Mouse (Mus musculus) embryonic stem cell, embryonic (primary cell): Measurements from ENCODE around the gene Mipep.

Experiments used
- CTCF ChIA-PET, 4 experiments: fragments of 300-600 bp in 2 of 4; fragments of 350-600 bp in 2 of 4; sonication (Branson Sonifier 250); formaldehyde crosslinking; loops; one replicate each; lab custom pipeline; 2022; ENCODE audit warnings: inconsistent platforms in 2 of 4; lab: Charles Lee
- POLR2A ChIA-PET, 4 experiments: fragments of 300-600 bp in 2 of 4; fragments of 350-600 bp in 2 of 4; sonication (Branson Sonifier 250); formaldehyde crosslinking; loops; one replicate each; lab custom pipeline; 2022; ENCODE audit warnings: antibody characterized with exemption in 4 of 4, inconsistent platforms in 1 of 4; lab: Charles Lee

Gene Mipep

DNA sequence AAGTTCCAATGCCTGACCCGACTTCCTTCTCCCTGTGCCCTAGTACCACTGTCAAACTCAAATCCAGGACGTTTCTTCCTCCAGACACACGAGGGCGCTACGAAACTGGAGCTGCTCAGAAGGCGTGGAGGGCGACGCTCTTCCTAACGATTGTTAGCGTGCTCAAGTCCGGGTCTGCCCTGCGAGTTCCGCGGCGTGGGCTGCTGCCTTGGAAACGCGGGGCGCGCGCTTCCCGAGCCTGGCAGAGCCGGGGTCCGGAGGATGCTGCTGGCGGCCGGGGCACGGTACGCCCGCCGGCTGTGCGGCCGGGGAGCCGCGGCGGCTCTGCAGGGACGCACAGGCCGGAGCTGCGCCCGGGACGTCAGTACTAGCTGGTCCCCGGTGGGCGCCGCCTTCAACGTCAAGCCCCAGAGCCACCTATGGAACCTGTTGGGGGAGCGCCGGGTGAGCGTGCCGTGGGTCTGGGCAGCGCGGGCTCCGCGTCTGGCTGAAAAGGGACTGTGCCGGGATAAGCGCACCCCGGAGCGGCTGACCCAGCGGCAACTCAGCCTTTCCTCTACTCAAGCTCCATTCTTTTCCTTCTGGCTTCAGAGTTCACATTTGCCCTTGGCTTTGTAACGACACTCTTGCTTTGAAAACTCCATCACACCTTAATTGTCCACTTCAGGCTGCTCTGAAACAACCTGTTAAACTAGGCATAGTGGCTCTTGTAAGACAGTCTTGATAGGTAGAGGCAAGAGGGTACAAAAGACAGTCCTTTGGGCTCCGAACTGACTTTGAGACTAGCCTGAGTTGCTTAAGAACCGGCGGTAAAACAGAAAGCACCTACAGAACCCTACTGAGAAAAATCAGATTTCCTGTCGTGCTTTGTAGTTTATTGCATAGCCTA is at the start of gene Mipep:
Mipep (plus strand) TSS at position 147 of the 889 bp plus-strand sequence.
- POLR2A ChIA-PET = interaction anchor here in 3 of 4 experiments (0.7 to 2.8 kb wide), 12 partner anchors 14 to 388 kb away, joined by 3 to 16 read pairs (median 3); partner anchors contain the start of gene C1qtnf9 (in 2 of the 3)
- CTCF ChIA-PET = interaction anchor here (0.5 to 6.1 kb wide), 33 partner anchors 11 to 533 kb away, joined by 3 to 52 read pairs (median 4); no protein-coding TSS in a partner anchor

DNA sequence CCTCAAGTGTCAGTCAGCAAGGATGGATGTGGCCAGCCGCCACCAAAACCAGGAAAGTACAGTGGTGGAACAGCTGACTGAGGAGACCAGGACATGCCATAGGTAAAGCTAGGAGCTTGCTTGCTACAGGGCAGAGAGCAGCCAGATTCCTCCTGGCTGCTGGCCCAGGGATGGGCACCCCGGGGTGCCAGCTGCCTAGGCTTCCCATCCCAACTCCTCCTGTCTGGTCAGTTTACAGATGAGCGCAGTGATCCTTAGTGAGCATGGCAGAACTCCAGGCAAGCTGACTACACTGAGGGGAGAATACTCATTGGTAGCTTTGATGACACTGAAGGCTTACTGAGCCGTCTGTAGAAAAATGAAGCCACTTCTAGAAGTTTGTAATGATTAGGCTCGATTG is 49.2 kb upstream of the Mipep start:
- POLR2A ChIA-PET = interaction anchor here in 2 of 4 experiments (0.9 to 2.4 kb wide), 4 partner anchors 9 to 31 kb away, joined by 3 to 8 read pairs (median 4); no protein-coding TSS in a partner anchor

GRCm38 (mm10) chr14:60735848-60736547 is 48.4 kb upstream of the Mipep start:
- ChIA-PET POLR2A (interaction anchor here in 3 of 4 experiments (0.9 to 2.4 kb wide), 13 partner anchors 8 to 808 kb away, joined by 3 to 12 read pairs (median 5); no protein-coding TSS in a partner anchor), CTCF (interaction anchor here in 2 of 4 experiments (1.0 to 2.3 kb wide), 4 partner anchors 20 to 209 kb away, joined by 3 to 13 read pairs (median 6); no protein-coding TSS in a partner anchor)

More for the DNA sequence above, 49.2 kb upstream of the Mipep start:
- CTCF ChIA-PET = interaction anchor here in 2 of 4 experiments (0.7 to 1.7 kb wide), 2 partner anchors 35 to 484 kb away, joined by 4 to 9 read pairs; no protein-coding TSS in a partner anchor

DNA sequence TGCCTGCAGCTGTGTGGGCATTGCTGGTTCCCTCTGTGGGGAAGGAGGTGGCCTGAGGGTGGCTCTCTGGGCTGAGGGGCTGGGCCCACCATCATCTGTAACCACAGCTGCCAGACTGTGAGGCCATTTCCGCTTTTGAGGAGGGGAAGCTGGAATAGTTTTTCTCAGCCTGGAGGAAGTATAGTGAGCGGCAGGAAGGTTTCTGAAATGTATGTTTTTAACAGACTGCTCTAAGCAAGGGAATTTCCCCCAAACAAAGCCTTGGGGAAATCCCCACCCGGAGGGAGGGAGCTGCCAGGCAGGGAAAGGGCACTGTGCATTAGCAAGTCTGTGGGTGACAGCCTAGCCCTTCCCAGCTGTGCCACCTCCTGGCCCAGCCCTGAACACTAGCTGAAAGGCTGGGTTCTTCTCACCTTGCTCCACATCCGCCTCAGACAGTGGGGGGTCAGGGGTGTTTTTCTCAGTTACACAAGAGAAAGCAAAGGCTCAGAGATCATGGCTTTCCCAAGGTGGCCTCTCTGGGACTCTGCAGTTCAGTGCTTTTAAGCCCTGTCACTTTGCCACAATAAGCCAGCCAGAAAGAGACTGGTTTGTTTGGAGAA is 47.7 kb upstream of the Mipep start:
- POLR2A ChIA-PET = interaction anchor here in 3 of 4 experiments (0.9 to 2.4 kb wide), 12 partner anchors 9 to 809 kb away, joined by 3 to 12 read pairs (median 4); no protein-coding TSS in a partner anchor
- CTCF ChIA-PET = interaction anchor here in 2 of 4 experiments (1.0 to 2.3 kb wide), 4 partner anchors 20 to 210 kb away, joined by 3 to 13 read pairs (median 6); no protein-coding TSS in a partner anchor

GRCm38 (mm10) chr14:60737202-60737611 is 47.2 kb upstream of the Mipep start:
- ChIA-PET CTCF (interaction anchor here in 2 of 4 experiments (0.7 to 2.3 kb wide), 6 partner anchors 34 to 1794 kb away, joined by 3 to 13 read pairs (median 4); no protein-coding TSS in a partner anchor), POLR2A (interaction anchor here in 2 of 4 experiments (0.9 to 2.4 kb wide), 11 partner anchors 10 to 809 kb away, joined by 3 to 12 read pairs (median 4); partner anchors contain the start of genes Mipep (in 1 of the 2) and Spata13 (in 1 of the 2))

GRCm38 (mm10) chr14:60738434-60738938 is 45.9 kb upstream of the Mipep start:
- CTCF ChIA-PET = interaction anchor here in 3 of 4 experiments (0.6 to 1.2 kb wide), 3 partner anchors 33 to 538 kb away, joined by 3 to 22 read pairs (median 3); no protein-coding TSS in a partner anchor

GRCm38 (mm10) chr14:60739155-60739554 is 45.2 kb upstream of the Mipep start:
- CTCF ChIA-PET = interaction anchor here in 2 of 4 experiments (0.6 to 0.8 kb wide), 2 partner anchors 32 to 537 kb away, joined by 3 to 22 read pairs; no protein-coding TSS in a partner anchor
- POLR2A ChIA-PET = interaction anchor here in 1 of 4 experiments (0.8 kb wide), 1 partner anchor 12 kb away, joined by 4 read pairs; no protein-coding TSS in a partner anchor

More at GRCm38 (mm10) chr14:60738434-60738938, 45.9 kb upstream of the Mipep start:
- POLR2A ChIA-PET = interaction anchor here in 3 of 4 experiments (0.7 to 2.3 kb wide), 5 partner anchors 10 to 46 kb away, joined by 3 to 10 read pairs (median 4); partner anchors contain the start of gene Mipep (in 1 of the 3)

DNA sequence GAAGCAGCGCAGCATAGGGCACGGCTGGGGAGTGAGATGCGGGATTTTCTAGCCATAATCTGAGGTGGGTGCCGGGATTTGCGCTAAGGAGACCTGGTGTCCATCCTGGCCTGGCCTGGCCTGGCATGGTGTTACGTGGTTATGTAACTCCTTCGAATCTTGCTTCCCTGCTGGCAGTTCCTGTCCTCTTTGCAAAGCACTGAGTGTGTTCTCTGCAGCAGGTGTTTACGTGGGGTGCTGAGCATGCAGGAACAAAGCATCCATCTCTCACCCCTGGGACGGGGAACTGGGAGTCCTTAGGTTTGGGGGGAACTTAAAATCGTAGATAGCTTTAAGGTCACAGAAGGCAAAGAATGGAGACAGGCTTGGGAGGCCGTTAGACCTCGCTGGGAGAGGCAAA is 44.8 kb upstream of the Mipep start:
- ChIA-PET CTCF (interaction anchor here in 1 of 4 experiments (0.8 kb wide), 1 partner anchor 32 kb away, joined by 3 read pairs; no protein-coding TSS in a partner anchor), POLR2A (no interaction called here)

- CTCF ChIA-PET = interaction anchor here in 2 of 4 experiments (0.5 to 0.9 kb wide), 2 partner anchors 59 to 334 kb away, joined by 3 to 4 read pairs; no protein-coding TSS in a partner anchor
- POLR2A ChIA-PET = interaction anchor here in 2 of 4 experiments (1.0 to 1.3 kb wide), 4 partner anchors 8 to 26 kb away, joined by 3 to 4 read pairs (median 3); no protein-coding TSS in a partner anchor
These were observed 43.9 kb upstream of the Mipep start for GRCm38 (mm10) chr14:60740507-60740906.

GRCm38 (mm10) chr14:60741033-60741432 is 43.3 kb upstream of the Mipep start:
- POLR2A ChIA-PET = interaction anchor here in 2 of 4 experiments (0.6 to 1.4 kb wide), 6 partner anchors 9 to 909 kb away, joined by 3 to 4 read pairs (median 3); no protein-coding TSS in a partner anchor
- CTCF ChIA-PET = interaction anchor here in 2 of 4 experiments (0.5 to 0.9 kb wide), 2 partner anchors 12 to 58 kb away, joined by 4 to 8 read pairs; no protein-coding TSS in a partner anchor

DNA sequence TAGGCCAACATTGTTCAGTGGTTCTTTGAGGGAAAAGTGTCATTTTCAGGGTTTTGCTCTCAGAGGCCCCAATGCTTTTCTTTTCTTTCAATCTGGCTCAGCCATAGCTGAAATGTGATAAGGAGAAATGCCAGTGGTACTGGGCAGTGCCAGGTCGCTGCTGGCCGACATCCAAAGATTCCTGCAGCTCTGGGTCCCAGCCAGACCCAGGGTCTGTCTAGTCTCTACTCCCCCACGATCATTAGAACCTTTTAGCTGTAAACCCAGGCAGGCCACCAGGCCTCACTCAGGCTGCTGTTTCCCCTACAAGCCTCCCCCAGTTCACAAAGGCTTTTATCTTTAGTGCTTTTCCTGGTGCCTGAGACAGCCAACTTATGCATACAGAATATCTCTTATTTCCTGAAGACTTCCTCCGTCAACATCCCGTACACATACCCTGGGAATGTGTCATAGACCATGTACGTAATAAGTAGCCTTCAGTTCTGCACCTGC is 42.8 kb upstream of the Mipep start:
- ChIA-PET CTCF (interaction anchor here in 2 of 4 experiments (0.5 to 1.5 kb wide), 3 partner anchors 11 to 29 kb away, joined by 3 to 8 read pairs (median 7); partner anchors contain the start of gene C1qtnf9 (in 1 of the 2)), POLR2A (interaction anchor here in 2 of 4 experiments (0.6 to 1.5 kb wide), 9 partner anchors 9 to 909 kb away, joined by 3 to 6 read pairs (median 3); no protein-coding TSS in a partner anchor)

DNA sequence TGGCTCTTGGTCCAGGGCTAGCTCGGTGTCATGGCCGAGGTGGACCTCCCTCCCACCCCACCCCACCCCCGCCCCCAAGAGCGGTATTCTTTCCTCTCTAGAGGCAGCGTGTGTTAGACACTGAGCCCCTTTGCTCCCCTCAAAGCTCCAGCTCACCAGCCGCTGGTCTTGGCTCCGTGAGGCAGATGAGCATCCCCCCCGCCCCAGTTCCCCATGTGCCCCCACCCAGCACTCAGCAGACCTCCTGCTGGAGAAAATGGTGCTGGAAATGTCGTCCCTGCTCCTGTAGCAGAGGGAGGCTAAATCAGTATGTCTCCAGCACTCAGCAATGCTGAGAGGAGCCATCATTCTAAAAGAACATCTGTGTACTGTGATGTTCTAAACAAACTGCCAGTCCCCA is 40.7 kb upstream of the Mipep start:
- POLR2A ChIA-PET = interaction anchor here in 2 of 4 experiments (0.5 to 1.6 kb wide), 3 partner anchors 8 to 1218 kb away, joined by 3 read pairs; no protein-coding TSS in a partner anchor

DNA sequence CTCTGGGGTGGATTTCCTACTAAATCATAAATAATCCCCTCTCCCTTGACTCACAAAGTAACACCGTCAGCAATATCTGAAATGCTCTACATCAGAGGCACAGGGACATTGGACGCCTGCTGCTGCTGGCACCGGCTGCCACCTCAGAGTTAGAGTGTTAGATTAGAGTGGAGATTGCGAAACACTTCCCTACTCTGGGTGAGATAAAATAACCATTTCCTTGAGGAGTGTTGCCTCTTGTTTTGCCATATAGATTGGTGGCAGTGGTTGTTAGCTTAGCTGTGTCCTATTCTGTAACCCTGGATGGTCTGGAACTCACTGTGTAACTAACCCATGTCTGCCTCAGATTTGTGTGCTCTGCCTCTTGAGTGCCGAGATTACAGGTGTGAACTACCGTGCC is 39.2 kb upstream of the Mipep start:
- ChIA-PET POLR2A (interaction anchor here in 1 of 4 experiments (1.6 kb wide), 1 partner anchor 10 kb away, joined by 3 read pairs; no protein-coding TSS in a partner anchor), CTCF (interaction anchor here in 1 of 4 experiments (0.8 kb wide), 1 partner anchor 24 kb away, joined by 3 read pairs; no protein-coding TSS in a partner anchor)

More for the DNA sequence above, 40.7 kb upstream of the Mipep start:
- CTCF ChIA-PET = interaction anchor here in 1 of 4 experiments (0.5 kb wide), 1 partner anchor 369 kb away, joined by 3 read pairs; no protein-coding TSS in a partner anchor

GRCm38 (mm10) chr14:60746141-60746540 is 38.2 kb upstream of the Mipep start:
- CTCF ChIA-PET = no interaction called here
- POLR2A ChIA-PET = interaction anchor here in 1 of 4 experiments (0.8 kb wide), 1 partner anchor 20 kb away, joined by 4 read pairs; no protein-coding TSS in a partner anchor

- ChIA-PET CTCF (interaction anchor here in 3 of 4 experiments (0.7 to 1.2 kb wide), 4 partner anchors 22 to 196 kb away, joined by 3 to 4 read pairs (median 4); no protein-coding TSS in a partner anchor), POLR2A (no interaction called here)
These were observed 37.1 kb upstream of the Mipep start for GRCm38 (mm10) chr14:60747154-60747870.
